Mouse (Mus musculus): ENCODE results near the gene Rasal1. TPM values are rescaled to one million over a fixed set of nuclear protein-coding genes. Genes with fewer than 3 reads are reported as not detected.
A peak's percentile ranks its signal among the peaks of the same experiment; 100 is the strongest.

The Rasal1 gene
- polyA plus RNA-seq, 1 experiment from 2014 or later: 0.20 TPM

DNA sequence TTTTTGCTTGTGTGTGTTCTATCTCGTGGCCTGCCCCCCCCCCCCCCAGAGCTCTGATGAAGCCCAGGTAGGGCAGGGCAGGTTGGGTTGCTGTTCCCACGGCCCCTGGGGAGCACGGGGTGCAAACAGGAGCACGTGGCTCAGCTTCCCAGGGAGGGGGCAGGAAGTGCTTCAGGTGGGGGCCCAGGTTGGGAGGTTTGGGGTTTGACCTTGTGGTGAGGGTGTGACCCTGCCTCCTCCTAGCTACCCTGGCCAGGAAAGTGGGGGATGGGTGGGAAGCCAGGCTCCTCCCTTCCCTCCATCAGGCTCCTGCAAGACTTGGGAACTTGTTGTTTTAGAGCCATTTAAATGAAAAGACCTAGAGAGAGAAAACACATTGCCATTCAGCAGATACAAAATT, 39.8 kb downstream of the Rasal1 start:
- H3K9ac ChIP-seq: no peak overlapping the region
- H3K36me3 ChIP-seq (replicated peaks): no peaks in the 10 kb centered on the region
- no peak overlapping the region for H3K4me2 ChIP-seq
- WGBS: 54% methylated on average over 4 of the region's 4 CpGs
- ATAC-seq (ENCODE audit: low FRiP score): no peak
- H3K9me3 ChIP-seq: no peaks in the 10 kb centered on the region
- peaks cover 53% of the 10 kb centered on the region for H3K27me3 ChIP-seq
- no peaks in the 10 kb centered on the region for H3K4me1 ChIP-seq
- H3K27ac ChIP-seq: no peak overlapping the region
- H3K4me3 ChIP-seq (replicated peaks): no peak overlapping the region

DNA sequence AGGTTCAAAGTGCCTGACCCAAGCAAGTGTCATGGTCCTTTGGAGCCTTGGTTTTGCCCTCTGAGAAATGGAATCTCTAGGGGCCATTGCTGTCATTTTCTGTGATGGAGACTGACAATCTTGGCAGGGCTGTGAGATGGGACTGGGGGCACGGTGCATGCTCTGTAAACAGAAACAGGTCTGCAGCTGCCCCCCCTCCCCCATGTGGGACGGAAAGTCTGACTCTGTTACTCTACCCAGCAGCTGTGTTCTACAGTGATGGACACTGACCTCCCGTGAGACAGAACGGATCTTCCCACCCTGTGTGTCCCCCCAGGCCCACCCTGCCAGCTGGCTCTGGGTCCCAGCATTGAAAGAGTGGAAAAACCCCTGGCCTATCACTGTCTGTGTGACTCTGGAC, 41.8 kb downstream of the Rasal1 start:
- 73% methylated on average over 4 of the region's 4 CpGs for WGBS
- Histone ChIP-seq H3K27me3 (peaks cover 54% of the 10 kb centered on the region), H3K9ac (no peak overlapping the region), H3K36me3 (replicated peaks) (peaks cover 3% of the 10 kb centered on the region; the same call in 1 of the 2 replicates), H3K4me2 (no peak overlapping the region), H3K9me3 (no peaks in the 10 kb centered on the region), H3K27ac (no peak overlapping the region), H3K4me1 (peaks cover 11% of the 10 kb centered on the region), H3K4me3 (replicated peaks) (no peak overlapping the region)
- ATAC-seq (ENCODE audit: low FRiP score): no peak

DNA sequence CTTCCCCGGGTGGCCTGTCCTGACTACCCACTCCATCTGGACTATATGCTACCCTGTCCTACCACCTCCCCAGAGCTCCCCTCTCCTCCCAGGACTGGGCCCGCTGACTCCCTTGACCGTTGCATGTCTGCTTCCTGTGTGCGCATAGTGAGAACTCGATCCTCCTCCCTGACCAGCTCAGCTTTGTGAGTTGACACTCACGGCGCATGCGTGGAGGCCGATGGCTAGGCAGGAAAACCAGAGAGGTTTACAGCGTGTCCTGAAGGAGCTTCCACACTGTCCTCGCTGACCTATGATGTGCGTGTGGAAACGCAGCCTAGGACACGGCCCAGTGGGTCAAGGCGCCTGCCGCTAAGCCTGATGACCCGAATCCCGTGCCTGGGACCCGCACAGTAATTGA, 43.4 kb downstream of the Rasal1 start:
- 85% methylated on average over 19 of the region's 19 CpGs for WGBS
- H3K9ac ChIP-seq: no peak overlapping the region
- peaks cover 11% of the 10 kb centered on the region for H3K4me1 ChIP-seq
- H3K27me3 ChIP-seq: peaks cover 57% of the 10 kb centered on the region
- H3K4me2 ChIP-seq: no peak overlapping the region
- no peak overlapping the region for H3K4me3 ChIP-seq (replicated peaks)
- peaks cover 3% of the 10 kb centered on the region; the same call in 1 of the 2 replicates for H3K36me3 ChIP-seq (replicated peaks)
- H3K27ac ChIP-seq: no peak overlapping the region
- ATAC-seq (ENCODE audit: low FRiP score): no peak
- no peaks in the 10 kb centered on the region for H3K9me3 ChIP-seq

DNA sequence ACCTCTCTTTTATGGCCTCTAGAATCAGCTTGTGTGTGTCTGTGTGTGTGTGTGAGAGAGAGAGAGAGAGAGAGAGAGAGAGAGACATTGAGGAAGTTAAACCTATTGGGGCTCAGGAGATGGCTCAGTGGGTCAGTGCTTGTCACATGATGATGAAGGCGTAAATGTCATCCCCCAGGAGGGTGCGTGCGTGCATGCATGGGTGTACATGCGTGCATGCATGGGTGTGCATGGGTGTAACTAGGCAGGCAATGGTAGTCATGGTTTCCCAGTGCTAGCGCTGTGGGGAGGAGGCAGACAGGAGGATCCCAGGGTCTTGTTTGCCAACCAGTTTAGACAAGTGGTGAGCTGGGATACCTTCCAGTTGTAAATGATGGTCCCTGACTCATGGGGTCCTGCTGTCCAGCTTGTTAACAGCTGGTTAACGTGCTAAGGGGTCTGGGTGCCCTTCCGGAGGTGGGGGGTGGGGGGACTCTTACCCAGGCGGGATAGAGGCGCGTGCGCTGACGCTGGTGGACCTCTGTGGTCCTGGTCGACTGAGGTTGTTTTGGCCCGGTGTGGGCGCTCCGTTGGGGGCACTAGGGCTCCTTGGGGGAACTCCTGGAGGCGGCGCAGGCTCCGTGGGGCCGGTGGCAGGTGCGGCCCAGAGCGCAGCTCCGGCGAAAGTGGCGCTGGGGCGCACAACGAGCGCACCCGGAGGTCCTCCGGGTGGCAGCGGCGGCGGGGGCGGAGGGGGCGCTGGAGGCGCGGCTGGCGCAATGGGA, 45.5 kb downstream of the Rasal1 start:
- Histone ChIP-seq H3K27ac (no peak overlapping the region), H3K36me3 (replicated peaks) (peaks cover 3% of the 10 kb centered on the region; the same call in 1 of the 2 replicates), H3K9me3 (no peaks in the 10 kb centered on the region), H3K4me3 (replicated peaks) (peak overlapping the region; percentile 19; the same call in 1 of the 2 replicates), H3K4me1 (peaks cover 22% of the 10 kb centered on the region), H3K27me3 (peaks cover 74% of the 10 kb centered on the region), H3K4me2 (peak overlapping the region; percentile 38), H3K9ac (no peak overlapping the region)
- 13% methylated on average over 34 of the region's 38 CpGs for WGBS
- ATAC-seq (ENCODE audit: low FRiP score): no peak

DNA sequence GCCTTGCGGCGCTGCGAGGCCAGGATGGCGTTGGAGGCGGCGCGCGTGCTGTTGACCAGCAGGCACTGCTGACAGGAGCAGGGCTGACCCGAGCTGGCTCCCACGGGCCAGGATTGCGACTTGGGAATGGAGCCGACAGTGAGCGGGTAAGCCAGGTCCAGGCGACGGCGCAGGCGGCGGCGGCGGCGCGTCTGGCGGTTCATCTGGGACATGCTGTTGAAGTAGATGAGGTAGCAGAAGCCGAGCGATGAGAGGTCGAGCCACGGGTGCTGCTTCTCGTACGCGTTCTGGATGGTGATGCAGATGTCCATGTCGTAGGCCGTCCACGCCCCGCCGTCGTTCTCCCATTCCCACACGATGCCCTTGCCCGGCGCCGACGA, 46.1 kb downstream of the Rasal1 start:
- no peak overlapping the region for H3K9ac ChIP-seq
- peaks cover 28% of the 10 kb centered on the region for H3K4me1 ChIP-seq
- ATAC-seq (ENCODE audit: low FRiP score): no peak
- WGBS: 2% methylated on average over 41 of the region's 41 CpGs
- H3K36me3 ChIP-seq (replicated peaks): peaks cover 3% of the 10 kb centered on the region; the same call in 1 of the 2 replicates
- peak overlapping the region; percentile 38 for H3K4me2 ChIP-seq
- H3K4me3 ChIP-seq (replicated peaks): peak overlapping the region; percentile 19; the same call in 1 of the 2 replicates
- peaks cover 79% of the 10 kb centered on the region for H3K27me3 ChIP-seq
- no peaks in the 10 kb centered on the region for H3K9me3 ChIP-seq
- no peak overlapping the region for H3K27ac ChIP-seq

DNA sequence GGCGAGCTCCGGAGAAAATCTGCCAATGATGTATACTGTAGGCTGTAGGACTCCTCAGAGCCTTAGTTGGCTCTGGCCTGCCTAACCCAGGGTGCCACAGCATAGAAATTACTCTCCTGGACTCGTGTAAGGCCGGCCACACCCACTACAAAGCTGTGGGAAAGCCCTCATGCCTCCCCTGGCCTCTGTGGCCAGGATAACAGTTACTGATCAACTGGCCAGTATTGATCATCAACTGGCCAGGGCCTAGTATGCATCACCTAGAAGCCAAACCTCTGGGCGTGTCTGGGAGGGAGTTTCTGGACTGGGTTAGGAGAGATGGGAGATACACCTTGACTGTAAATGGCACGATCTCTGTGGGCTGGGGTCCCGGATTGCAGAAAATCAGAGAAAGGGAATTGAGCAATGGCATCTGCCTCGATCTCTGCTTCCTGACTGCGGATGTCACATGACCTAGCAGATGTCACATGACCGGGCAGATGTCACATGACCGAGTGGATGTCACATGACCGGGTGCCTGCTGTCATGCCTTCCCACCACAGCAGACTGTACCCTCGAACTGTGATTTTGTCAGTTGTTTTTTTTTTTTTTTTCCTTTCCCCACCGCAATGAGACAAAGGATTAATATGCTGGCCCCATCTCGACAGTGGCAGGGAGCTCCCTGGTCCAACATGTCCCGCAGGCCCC, 47.6 kb downstream of the Rasal1 start:
- Histone ChIP-seq H3K4me3 (replicated peaks) (no peak overlapping the region), H3K9ac (no peak overlapping the region), H3K4me1 (peaks cover 28% of the 10 kb centered on the region), H3K9me3 (no peaks in the 10 kb centered on the region), H3K36me3 (replicated peaks) (peaks cover 3% of the 10 kb centered on the region; the same call in 1 of the 2 replicates), H3K27me3 (peaks cover 89% of the 10 kb centered on the region), H3K27ac (no peak overlapping the region), H3K4me2 (no peak overlapping the region)
- no peak for ATAC-seq (ENCODE audit: low FRiP score)
- WGBS: 79% methylated on average over 16 of the region's 16 CpGs

DNA sequence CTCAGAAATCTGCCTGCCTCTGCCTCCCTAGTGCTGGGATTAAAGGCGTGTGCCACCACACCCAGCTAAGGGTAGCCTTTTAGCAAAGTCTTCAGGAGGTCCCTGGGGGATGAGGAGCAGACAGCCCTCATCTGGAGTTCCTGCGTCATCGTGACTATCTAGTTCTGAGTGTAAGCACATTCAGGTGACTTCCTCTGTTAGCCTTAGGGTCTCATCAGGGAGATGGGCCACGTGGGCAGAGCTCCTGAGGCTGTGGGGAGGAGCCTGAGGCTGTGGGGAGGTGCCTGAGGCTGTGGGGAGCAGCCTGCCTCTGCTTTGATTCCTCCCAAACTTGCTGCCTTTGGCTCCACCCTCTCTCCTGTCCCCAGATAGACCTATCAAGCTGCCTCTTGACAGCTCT, 48.3 kb downstream of the Rasal1 start:
- Histone ChIP-seq H3K27me3 (peaks cover 86% of the 10 kb centered on the region), H3K4me2 (no peak overlapping the region), H3K9ac (no peak overlapping the region), H3K4me1 (peaks cover 28% of the 10 kb centered on the region), H3K4me3 (replicated peaks) (no peak overlapping the region), H3K36me3 (replicated peaks) (peaks cover 3% of the 10 kb centered on the region; the same call in 1 of the 2 replicates), H3K9me3 (no peaks in the 10 kb centered on the region), H3K27ac (no peak overlapping the region)
- WGBS: 61% methylated on average over 4 of the region's 4 CpGs
- no peak for ATAC-seq (ENCODE audit: low FRiP score)

DNA sequence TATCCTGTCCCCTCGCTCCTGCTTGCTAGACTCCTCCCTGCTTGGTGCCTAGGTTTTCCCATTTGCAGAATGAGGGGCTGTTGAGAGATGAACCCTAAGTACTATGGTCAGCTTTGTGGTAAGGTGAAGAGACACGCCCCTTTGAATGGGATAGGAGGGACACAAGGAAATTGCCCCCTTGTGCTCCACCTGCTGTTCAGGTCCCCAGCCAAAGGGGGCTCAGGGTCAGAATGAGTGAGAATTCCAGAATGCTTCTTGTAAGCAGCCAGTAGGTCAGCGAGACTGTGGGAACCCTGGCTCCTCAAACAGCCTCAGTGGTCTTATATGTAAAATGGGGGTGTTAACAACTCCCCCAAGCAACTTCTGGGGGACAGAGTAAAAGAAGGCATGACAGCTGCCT, 49.6 kb downstream of the Rasal1 start:
- peaks cover 3% of the 10 kb centered on the region; the same call in 1 of the 2 replicates for H3K36me3 ChIP-seq (replicated peaks)
- no peak overlapping the region for H3K27ac ChIP-seq
- peaks cover 77% of the 10 kb centered on the region for H3K27me3 ChIP-seq
- H3K4me3 ChIP-seq (replicated peaks): no peak overlapping the region
- peaks cover 28% of the 10 kb centered on the region for H3K4me1 ChIP-seq
- H3K9ac ChIP-seq: no peak overlapping the region
- ATAC-seq (ENCODE audit: low FRiP score): no peak
- 64% methylated on average over 3 of the region's 3 CpGs for WGBS
- no peak overlapping the region for H3K4me2 ChIP-seq
- H3K9me3 ChIP-seq: no peaks in the 10 kb centered on the region

DNA sequence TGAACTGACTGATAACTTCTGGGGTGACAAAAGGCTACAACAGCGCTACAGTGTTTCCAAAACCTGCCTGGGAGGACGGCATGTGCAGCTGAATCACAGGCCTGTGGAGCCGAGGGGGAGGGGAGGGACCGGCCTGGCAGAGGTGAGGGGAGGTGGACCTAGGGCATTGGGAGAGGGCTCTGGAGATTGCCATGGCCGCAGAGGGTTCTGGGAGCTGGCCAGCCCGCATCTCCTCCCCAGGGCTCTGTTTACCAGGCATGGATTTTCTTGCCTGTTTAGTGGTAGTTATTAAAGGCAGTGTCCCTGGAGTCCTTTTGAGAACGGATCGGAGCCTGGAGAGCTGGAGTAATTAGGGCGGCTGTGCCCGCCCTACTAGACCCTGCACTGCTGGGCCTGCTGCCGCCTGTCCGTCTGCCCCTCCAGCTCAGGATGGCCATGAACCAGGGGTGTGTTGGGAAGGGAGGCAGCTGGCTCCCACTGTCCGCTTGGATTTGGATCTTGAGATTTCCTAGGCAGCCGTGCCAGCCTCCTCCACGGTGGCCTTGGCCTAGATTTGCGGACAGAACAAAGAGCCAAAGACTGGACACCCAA, 50.3 kb downstream of the Rasal1 start:
- peak overlapping the region; percentile 53; the same call in 1 of the 2 replicates for H3K27ac ChIP-seq
- H3K9ac ChIP-seq: no peak overlapping the region
- peaks cover 69% of the 10 kb centered on the region for H3K27me3 ChIP-seq
- H3K9me3 ChIP-seq: no peaks in the 10 kb centered on the region
- no peak overlapping the region for H3K4me3 ChIP-seq (replicated peaks)
- H3K4me2 ChIP-seq: no peak overlapping the region
- H3K36me3 ChIP-seq (replicated peaks): peaks cover 1% of the 10 kb centered on the region; the same call in 1 of the 2 replicates
- 39% methylated on average over 16 of the region's 16 CpGs for WGBS
- no peak for ATAC-seq (ENCODE audit: low FRiP score)
- peaks cover 28% of the 10 kb centered on the region for H3K4me1 ChIP-seq

DNA sequence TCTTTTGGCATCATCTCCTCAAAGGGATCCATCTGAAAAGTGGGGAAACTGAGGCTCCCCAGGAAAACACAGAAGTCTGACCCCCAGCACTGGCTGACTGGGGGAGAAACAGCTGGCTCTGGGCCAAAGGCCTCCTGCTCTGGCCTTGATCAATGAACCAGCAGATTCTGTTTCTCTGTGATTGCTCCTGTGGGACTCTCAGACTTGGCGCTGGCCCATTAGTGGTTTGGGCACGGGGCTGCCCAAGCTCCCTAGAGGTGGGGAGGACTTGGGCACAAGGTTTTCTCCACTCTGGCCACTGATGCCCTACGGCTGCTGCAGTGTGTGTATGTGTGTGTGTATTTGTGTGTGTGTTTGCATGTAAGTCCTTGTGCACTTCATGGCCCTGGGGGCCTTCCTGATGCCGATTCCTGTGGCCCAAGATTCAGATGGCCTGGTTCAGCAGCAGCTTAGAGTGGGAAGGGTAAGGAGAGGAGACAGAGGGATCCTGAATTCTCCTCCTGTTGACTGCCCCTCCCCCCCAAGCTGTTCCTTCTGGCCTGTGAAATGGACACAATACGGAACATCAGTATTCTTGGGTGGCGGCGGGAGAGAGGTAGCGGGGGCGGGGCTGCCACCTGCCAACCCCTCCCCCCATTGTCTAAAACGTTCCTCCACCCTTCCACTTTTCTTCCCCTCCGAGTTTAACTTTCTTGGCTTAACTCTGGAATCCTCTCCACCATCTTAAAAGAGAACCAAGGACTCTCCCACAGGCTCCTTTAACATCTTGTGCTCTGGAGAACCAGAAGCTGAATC, 52.6 kb downstream of the Rasal1 start:
- Histone ChIP-seq H3K9ac (no peak overlapping the region), H3K4me1 (peaks cover 27% of the 10 kb centered on the region), H3K27me3 (peaks cover 52% of the 10 kb centered on the region), H3K4me3 (replicated peaks) (no peak overlapping the region), H3K9me3 (no peaks in the 10 kb centered on the region), H3K36me3 (replicated peaks) (no peaks in the 10 kb centered on the region), H3K27ac (no peak overlapping the region), H3K4me2 (no peak overlapping the region)
- no peak for ATAC-seq (ENCODE audit: low FRiP score)
- WGBS: 63% methylated on average over 11 of the region's 11 CpGs

DNA sequence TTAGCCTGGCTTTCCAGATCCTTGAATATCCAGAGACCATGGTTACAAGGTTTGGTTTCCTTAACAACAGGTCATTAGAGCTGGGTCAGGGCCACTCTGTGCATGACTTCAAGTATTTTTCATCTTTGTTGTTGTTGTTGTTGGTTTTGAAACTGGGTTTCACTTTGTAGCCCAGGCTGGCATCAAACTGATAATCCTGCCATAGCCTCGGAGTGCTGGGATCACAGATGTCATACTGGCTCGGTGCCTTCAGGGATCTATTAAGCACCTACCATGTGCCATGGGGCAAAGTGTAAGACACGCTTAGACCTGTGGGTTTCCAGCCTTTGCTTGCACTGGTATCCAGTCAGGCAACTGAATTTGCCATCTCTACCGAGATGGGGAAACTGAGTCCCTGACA, 53.8 kb downstream of the Rasal1 start:
- H3K4me3 ChIP-seq (replicated peaks): no peak overlapping the region
- WGBS: 85% methylated on average over 4 of the region's 4 CpGs
- H3K4me2 ChIP-seq: no peak overlapping the region
- H3K27me3 ChIP-seq: peaks cover 43% of the 10 kb centered on the region
- H3K27ac ChIP-seq: no peak overlapping the region
- H3K36me3 ChIP-seq (replicated peaks): no peaks in the 10 kb centered on the region
- no peak for ATAC-seq (ENCODE audit: low FRiP score)
- H3K4me1 ChIP-seq: peaks cover 35% of the 10 kb centered on the region
- no peaks in the 10 kb centered on the region for H3K9me3 ChIP-seq
- no peak overlapping the region for H3K9ac ChIP-seq

DNA sequence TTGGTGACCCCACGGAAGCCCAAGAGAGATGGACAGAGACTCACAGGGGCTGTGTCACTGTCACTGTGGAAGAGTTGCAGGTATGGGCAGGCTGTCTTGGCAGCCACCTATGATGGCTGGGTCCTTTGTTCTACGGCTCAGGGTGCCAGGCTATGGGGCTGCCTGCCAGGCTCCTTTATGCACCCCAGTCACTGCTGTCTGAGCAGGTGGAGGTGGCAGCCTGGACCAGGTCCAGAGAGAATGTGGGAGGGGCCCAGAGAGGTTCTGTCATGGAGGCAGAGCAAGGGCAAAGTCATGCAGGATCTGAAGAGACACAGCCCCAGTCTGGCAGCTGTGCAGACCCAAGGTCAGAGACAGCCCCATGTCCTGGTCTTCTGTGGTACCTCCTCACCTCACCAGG, 54.4 kb downstream of the Rasal1 start:
- no peaks in the 10 kb centered on the region for H3K36me3 ChIP-seq (replicated peaks)
- H3K4me3 ChIP-seq (replicated peaks): no peak overlapping the region
- H3K9me3 ChIP-seq: no peaks in the 10 kb centered on the region
- peaks cover 33% of the 10 kb centered on the region for H3K4me1 ChIP-seq
- 77% methylated on average over 2 of the region's 2 CpGs for WGBS
- no peak overlapping the region for H3K27ac ChIP-seq
- H3K27me3 ChIP-seq: peaks cover 43% of the 10 kb centered on the region
- no peak for ATAC-seq (ENCODE audit: low FRiP score)
- no peak overlapping the region for H3K9ac ChIP-seq
- H3K4me2 ChIP-seq: no peak overlapping the region
